Mouse (Mus musculus) liver, embryonic 15.5 days (tissue): ENCODE measurements around the gene Tpcn1. TPM values are rescaled to one million over a fixed set of nuclear protein-coding genes. Genes with fewer than 3 reads are reported as not detected.

Source experiments
- ATAC-seq: fragments of 200-750 bp; cut with Nextera tagmentation; 2 replicates; pipeline ENCODE4 v1.8.0; 2017; ENCODE audit warnings: moderate number of reproducible peaks, mild to moderate bottlenecking, moderate library complexity; ENCODE audit not compliant: insufficient read depth
- H3K27ac ChIP-seq: fragments of 300-500 bp; sonication (generic); replicated peaks from 2 replicates; pipeline ENCODE4 v1.5.1; 2015; ENCODE audit warnings: mild to moderate bottlenecking, inconsistent platforms
- H3K27me3 ChIP-seq: fragments of 300-500 bp; sonication (generic); 2 replicates; pipeline ENCODE4 v1.6.1; 2015; ENCODE audit warnings: mild to moderate bottlenecking, inconsistent platforms
- H3K36me3 ChIP-seq: fragments of 300-500 bp; sonication (generic); replicated peaks from 2 replicates; pipeline ENCODE4 v1.6.1; 2015; ENCODE audit warnings: moderate library complexity, mild to moderate bottlenecking, inconsistent platforms
- H3K4me1 ChIP-seq: fragments of 300-500 bp; sonication (generic); replicated peaks from 2 replicates; pipeline ENCODE4 v1.6.1; 2015; ENCODE audit warnings: inconsistent platforms
- H3K4me2 ChIP-seq: fragments of 300-500 bp; sonication (generic); 2 replicates; pipeline ENCODE4 v1.6.1; 2015; ENCODE audit warnings: moderate library complexity, mild to moderate bottlenecking, inconsistent platforms
- H3K4me3 ChIP-seq: fragments of 300-500 bp; sonication (generic); replicated peaks from 2 replicates; pipeline ENCODE4 v1.5.1; 2015; ENCODE audit warnings: mild to moderate bottlenecking, inconsistent platforms
- H3K9ac ChIP-seq: fragments of 300-500 bp; sonication (generic); 2 replicates; pipeline ENCODE4 v1.6.1; 2015; ENCODE audit warnings: moderate library complexity, mild to moderate bottlenecking, inconsistent platforms
- H3K9me3 ChIP-seq: fragments of 300-500 bp; sonication (generic); replicated peaks from 2 replicates; pipeline ENCODE4 v1.6.1; 2016; ENCODE audit warnings: inconsistent platforms
- WGBS: fragments of 180-500 bp; shearing (Covaris S2); methylation state at CpG from one replicate; pipeline ENCODE4 v1.1.7; 2015; ENCODE audit warnings: mixed read lengths; ENCODE audit not compliant: insufficient replicate concordance; 5-methylcytosine and 5-hydroxymethylcytosine counted together
- polyA plus RNA-seq: library from polyadenylated mRNA; unstranded; fragments of >200 nt; fragmentation: Nextera tagmentation; extraction: Ambion mirVana; gene quantifications from 2 replicates; pipeline ENCODE4 v1.2.1, GENCODE M21; 2015

The Tpcn1 gene
- polyA plus RNA-seq, 1 experiment from 2014 or later, result 22.7 TPM

- Histone ChIP-seq H3K4me1 (no peaks in the 10 kb centered on the region), H3K4me3 (no peak overlapping the region), H3K9ac (no peak overlapping the region), H3K27ac (no peak overlapping the region), H3K9me3 (no peaks in the 10 kb centered on the region), H3K36me3 (peaks cover 90% of the 10 kb centered on the region), H3K27me3 (no peaks in the 10 kb centered on the region), H3K4me2 (no peak overlapping the region)
- no peak for ATAC-seq
- 77% methylated on average over 10 of the region's 10 CpGs for WGBS
Measured at GRCm38 (mm10) chr5:120621846-120622197, 33.3 kb upstream of the Tpcn1 start.

- H3K9ac ChIP-seq, result no peak overlapping the region
- 75% methylated on average over 23 of the region's 23 CpGs for WGBS
- no peak overlapping the region for H3K4me3 ChIP-seq
- H3K4me2 ChIP-seq, result no peak overlapping the region
- no peak; the same call in 1 of the 2 replicates for ATAC-seq
- H3K9me3 ChIP-seq, result no peaks in the 10 kb centered on the region
- H3K36me3 ChIP-seq, result peaks cover 90% of the 10 kb centered on the region
- H3K27ac ChIP-seq, result no peak overlapping the region
- H3K4me1 ChIP-seq, result no peaks in the 10 kb centered on the region
- no peaks in the 10 kb centered on the region for H3K27me3 ChIP-seq
Measured at GRCm38 (mm10) chr5:120621078-120621765, 32.7 kb upstream of the Tpcn1 start.

- no peaks in the 10 kb centered on the region for H3K4me1 ChIP-seq
- 0 out of 2 replicates have a peak, but pooled peaks have one; percentile 19 for ATAC-seq
Measured at GRCm38 (mm10) chr5:120620375-120621077, 32.1 kb upstream of the Tpcn1 start.

GRCm38 (mm10) chr5:120619201-120619600, 30.7 kb upstream of the Tpcn1 start:
- no peak for ATAC-seq
- 18% methylated on average over 5 of the region's 5 CpGs for WGBS
- Histone ChIP-seq H3K9ac (no peak overlapping the region), H3K9me3 (0 out of 2 replicates have a peak, but pooled peaks cover 4% of the 10 kb centered on the region), H3K27ac (no peak overlapping the region), H3K4me3 (no peak overlapping the region), H3K36me3 (peaks cover 83% of the 10 kb centered on the region), H3K4me2 (no peak overlapping the region), H3K4me1 (peaks cover 9% of the 10 kb centered on the region; the same call in 1 of the 2 replicates), H3K27me3 (no peaks in the 10 kb centered on the region)

More at GRCm38 (mm10) chr5:120620375-120621077, 32.1 kb upstream of the Tpcn1 start:
- Histone ChIP-seq H3K9ac (no peak overlapping the region), H3K4me3 (no peak overlapping the region), H3K27me3 (no peaks in the 10 kb centered on the region), H3K9me3 (0 out of 2 replicates have a peak, but pooled peaks cover 4% of the 10 kb centered on the region), H3K27ac (no peak overlapping the region), H3K36me3 (peaks cover 90% of the 10 kb centered on the region), H3K4me2 (no peak overlapping the region)
- WGBS, result 63% methylated on average over 18 of the region's 18 CpGs

- Histone ChIP-seq H3K4me3 (no peak overlapping the region), H3K36me3 (peaks cover 79% of the 10 kb centered on the region), H3K9me3 (0 out of 2 replicates have a peak, but pooled peaks cover 4% of the 10 kb centered on the region), H3K4me1 (peaks cover 13% of the 10 kb centered on the region), H3K4me2 (no peak overlapping the region), H3K9ac (no peak overlapping the region), H3K27me3 (no peaks in the 10 kb centered on the region), H3K27ac (no peak overlapping the region)
- WGBS, result 82% methylated on average over 12 of the region's 12 CpGs
- ATAC-seq, result no peak
Measured at GRCm38 (mm10) chr5:120618778-120619177, 30.3 kb upstream of the Tpcn1 start.

- H3K4me3 ChIP-seq, result no peak overlapping the region
- H3K27me3 ChIP-seq, result no peaks in the 10 kb centered on the region
- H3K9ac ChIP-seq, result no peak overlapping the region
- H3K4me2 ChIP-seq, result no peak overlapping the region
- H3K27ac ChIP-seq, result no peak overlapping the region
- no peak for ATAC-seq
- peaks cover 33% of the 10 kb centered on the region for H3K4me1 ChIP-seq
- 86% methylated on average over 4 of the region's 4 CpGs for WGBS
- peaks cover 52% of the 10 kb centered on the region for H3K36me3 ChIP-seq
- H3K9me3 ChIP-seq, result 0 out of 2 replicates have a peak, but pooled peaks cover 4% of the 10 kb centered on the region
Measured at GRCm38 (mm10) chr5:120615903-120616302, 27.4 kb upstream of the Tpcn1 start.

- WGBS, result under 1% methylated on average over 69 of the region's 69 CpGs
Measured at GRCm38 (mm10) chr5:120612822-120613604, 24.5 kb upstream of the Tpcn1 start.

GRCm38 (mm10) chr5:120612442-120612821, 24.0 kb upstream of the Tpcn1 start, which contains the start of the genes Rita1 and Ddx54:
Rita1 (minus strand) TSS chr5:120612589.
Ddx54 (plus strand) TSS chr5:120612739.
- Histone ChIP-seq H3K9me3 (0 out of 2 replicates have a peak, but pooled peaks cover 4% of the 10 kb centered on the region), H3K4me3 (peak within 1 kb of the TSS; percentile 81), H3K4me1 (peaks cover 34% of the 10 kb centered on the region), H3K36me3 (peaks cover 20% of the 10 kb centered on the region), H3K27me3 (no peaks in the 10 kb centered on the region), H3K4me2 (peak within 1 kb of the TSS; percentile 92), H3K9ac (peak within 1 kb of the TSS; percentile 61), H3K27ac (peak within 1 kb of the TSS; percentile 86)
- ATAC-seq, result peak; percentile 74
- under 1% methylated on average over 22 of the region's 22 CpGs for WGBS

More at GRCm38 (mm10) chr5:120612822-120613604, 24.5 kb upstream of the Tpcn1 start:
- Histone ChIP-seq H3K36me3 (peaks cover 24% of the 10 kb centered on the region), H3K27ac (peak overlapping the region; percentile 86), H3K9me3 (0 out of 2 replicates have a peak, but pooled peaks cover 4% of the 10 kb centered on the region), H3K9ac (peak overlapping the region; percentile 61), H3K4me1 (peaks cover 34% of the 10 kb centered on the region), H3K4me2 (peak overlapping the region; percentile 92), H3K4me3 (peak overlapping the region; percentile 81), H3K27me3 (no peaks in the 10 kb centered on the region)
- peak; percentile 90 for ATAC-seq

GRCm38 (mm10) chr5:120611416-120611815, 22.9 kb upstream of the Tpcn1 start:
- WGBS, result 58% methylated on average over 8 of the region's 8 CpGs
- no peak for ATAC-seq

GRCm38 (mm10) chr5:120610906-120611305, 22.4 kb upstream of the Tpcn1 start:
- H3K27ac ChIP-seq, result no peak overlapping the region
- no peak for ATAC-seq
- H3K27me3 ChIP-seq, result no peaks in the 10 kb centered on the region
- 86% methylated on average over 5 of the region's 5 CpGs for WGBS
- no peak overlapping the region for H3K9ac ChIP-seq
- H3K4me3 ChIP-seq, result no peak overlapping the region; the same call in 1 of the 2 replicates
- H3K36me3 ChIP-seq, result peaks cover 8% of the 10 kb centered on the region
- 0 out of 2 replicates have a peak, but pooled peaks cover 4% of the 10 kb centered on the region for H3K9me3 ChIP-seq
- peak overlapping the region; percentile 92 for H3K4me2 ChIP-seq
- H3K4me1 ChIP-seq, result peaks cover 41% of the 10 kb centered on the region

More at GRCm38 (mm10) chr5:120611416-120611815, 22.9 kb upstream of the Tpcn1 start:
- H3K4me1 ChIP-seq, result peaks cover 40% of the 10 kb centered on the region
- H3K27me3 ChIP-seq, result no peaks in the 10 kb centered on the region
- H3K36me3 ChIP-seq, result peaks cover 13% of the 10 kb centered on the region
- peak overlapping the region; percentile 81 for H3K4me3 ChIP-seq
- H3K4me2 ChIP-seq, result peak overlapping the region; percentile 92
- peak overlapping the region; percentile 86 for H3K27ac ChIP-seq
- peak overlapping the region; percentile 50; the same call in 1 of the 2 replicates for H3K9ac ChIP-seq
- H3K9me3 ChIP-seq, result 0 out of 2 replicates have a peak, but pooled peaks cover 4% of the 10 kb centered on the region
